Mouse (Mus musculus): ENCODE measurements around the gene Nek2. TPM values are rescaled to one million over a fixed set of nuclear protein-coding genes. Genes with fewer than 3 reads are reported as not detected.

The Nek2 gene
- total RNA-seq, 2 experiments from 2014 or later = 23.4 to 34.9 TPM

DNA sequence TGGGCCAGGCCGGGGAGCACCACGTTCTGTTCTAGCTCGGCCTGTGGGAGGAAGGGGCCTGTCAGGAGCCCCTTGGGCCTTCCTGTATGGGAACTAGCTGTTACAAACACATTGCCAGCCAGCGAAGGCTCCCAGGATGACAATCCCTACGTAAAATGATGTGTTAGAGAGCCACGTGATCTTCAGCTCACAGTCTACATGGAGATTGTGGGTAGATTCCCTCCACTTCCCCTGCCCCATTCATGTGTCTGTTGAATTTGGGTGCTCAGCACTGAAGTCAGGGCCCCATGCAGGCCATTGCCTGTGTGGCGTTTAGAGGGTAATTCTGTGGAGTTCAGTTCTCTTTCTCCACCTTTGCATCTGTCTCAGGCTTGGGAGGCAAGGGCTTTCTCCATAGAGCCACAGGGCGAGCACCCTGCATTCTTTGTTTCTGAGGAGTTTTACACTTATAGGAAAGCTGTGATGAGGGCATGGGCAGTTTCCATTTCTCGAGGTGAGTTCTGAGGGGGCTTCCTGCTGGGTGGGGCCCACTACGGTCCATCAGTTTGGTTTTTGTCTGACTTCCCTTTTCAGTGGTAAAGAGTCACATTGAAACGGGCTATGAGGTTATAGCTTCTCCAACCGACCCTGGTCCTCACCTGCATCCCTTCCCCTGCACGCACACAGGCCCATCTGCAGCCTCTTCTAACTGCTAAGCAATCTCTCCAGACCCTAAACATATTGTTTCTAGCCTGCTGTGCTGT, 8.1 kb upstream of the Nek2 start:
- ATAC-seq (replicated peaks; ENCODE audit: low FRiP score, low TSS enrichment, poor library complexity, severe bottlenecking) = no peak

DNA sequence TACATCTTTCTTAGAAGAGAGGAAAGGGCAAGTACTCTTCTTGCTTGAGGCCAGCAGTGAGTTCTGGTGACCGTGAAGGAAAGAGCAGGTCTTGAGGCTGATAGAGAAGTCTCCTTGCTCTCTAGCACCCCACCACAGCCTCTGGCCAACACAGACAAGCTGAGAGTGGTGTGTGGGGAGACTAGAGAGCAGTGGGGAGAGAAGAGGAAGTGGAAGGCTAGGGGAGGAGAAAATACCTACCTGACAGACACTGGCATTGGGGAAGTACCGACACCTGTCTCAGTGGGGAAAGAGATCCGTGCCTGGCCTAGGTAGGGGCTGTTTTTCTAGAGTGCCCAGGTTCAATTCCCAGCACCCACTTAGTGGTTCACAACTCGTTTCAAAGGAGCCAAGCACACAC, 7.0 kb upstream of the Nek2 start:
- ATAC-seq (replicated peaks; ENCODE audit: low FRiP score, low TSS enrichment, poor library complexity, severe bottlenecking) = no peak

DNA sequence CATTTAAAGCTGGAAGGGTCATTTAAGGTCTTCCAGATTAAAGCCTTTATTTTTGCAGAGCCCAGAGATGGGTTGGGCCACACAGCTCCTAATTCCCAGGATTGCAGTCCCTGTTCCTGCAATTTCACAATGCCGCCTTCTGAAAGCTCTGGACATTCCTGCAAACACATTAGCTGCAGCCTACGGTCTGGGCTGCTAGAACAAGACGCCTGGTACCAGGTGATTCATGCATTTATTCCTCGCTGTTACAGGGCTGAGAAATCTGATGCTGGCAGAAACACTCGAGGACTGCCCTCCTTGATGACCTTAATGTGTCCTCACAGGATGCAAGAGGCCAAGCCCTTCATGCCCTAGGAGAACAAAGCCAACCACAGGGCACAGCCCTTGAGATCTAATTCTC, 6.3 kb upstream of the Nek2 start:
- no peak for ATAC-seq (replicated peaks; ENCODE audit: low FRiP score, low TSS enrichment, poor library complexity, severe bottlenecking)

DNA sequence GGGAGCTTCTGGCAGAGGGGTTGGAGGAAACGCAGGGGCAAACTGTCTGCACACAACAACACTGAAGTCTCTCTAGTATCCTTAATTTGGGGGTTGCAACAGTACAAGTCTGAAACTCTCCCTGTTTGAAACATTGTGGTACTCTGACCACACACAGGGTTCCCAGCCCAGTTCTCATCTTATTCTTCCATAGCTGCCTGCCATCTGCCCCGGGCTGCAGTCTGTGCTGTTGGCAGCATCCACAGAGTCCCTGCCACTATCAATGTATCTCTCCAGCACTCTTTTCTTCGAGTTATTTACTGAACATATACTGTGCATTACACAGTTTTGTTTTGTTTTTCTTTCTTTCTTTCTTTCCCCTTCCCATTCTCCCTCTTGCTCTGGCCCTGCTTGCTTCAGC, 4.6 kb upstream of the Nek2 start:
- ATAC-seq (replicated peaks; ENCODE audit: low FRiP score, low TSS enrichment, poor library complexity, severe bottlenecking) = no peak

DNA sequence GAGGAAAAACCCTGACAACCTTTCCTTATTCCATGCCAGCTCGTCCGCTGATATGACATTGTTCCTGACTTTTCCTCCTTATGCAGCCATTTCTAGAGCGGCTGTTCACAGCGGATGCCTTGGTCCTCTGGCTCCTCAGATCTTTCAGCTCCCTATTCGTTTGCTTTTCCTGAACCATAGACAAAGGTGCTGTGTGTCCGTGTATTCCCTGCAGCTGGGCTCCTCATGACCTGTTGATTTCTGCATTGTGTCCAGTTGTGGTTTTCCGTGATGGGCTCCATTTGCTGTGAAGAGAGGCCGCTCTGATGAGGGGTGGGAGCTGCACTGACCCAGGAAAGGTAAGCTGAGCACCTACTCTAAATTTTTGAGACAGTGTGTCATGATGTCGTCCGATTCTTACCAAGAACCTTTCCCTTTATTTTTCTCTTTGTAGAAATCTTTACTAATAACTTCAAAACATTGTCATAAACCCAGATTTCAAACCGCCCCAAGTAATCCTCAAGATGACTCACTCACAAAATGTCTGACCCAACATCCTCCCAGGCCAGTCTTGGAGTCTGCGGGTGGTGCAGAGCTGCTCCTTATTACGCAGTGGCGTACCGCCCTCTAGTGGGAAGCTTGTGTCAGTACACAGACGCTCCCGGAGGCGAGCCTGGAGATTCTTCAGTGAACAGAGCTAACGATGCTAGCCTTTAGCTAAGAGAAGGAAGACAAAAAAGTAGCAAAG, 3.7 kb upstream of the Nek2 start:
- ATAC-seq (replicated peaks; ENCODE audit: low FRiP score, low TSS enrichment, poor library complexity, severe bottlenecking) = peak; percentile 68

DNA sequence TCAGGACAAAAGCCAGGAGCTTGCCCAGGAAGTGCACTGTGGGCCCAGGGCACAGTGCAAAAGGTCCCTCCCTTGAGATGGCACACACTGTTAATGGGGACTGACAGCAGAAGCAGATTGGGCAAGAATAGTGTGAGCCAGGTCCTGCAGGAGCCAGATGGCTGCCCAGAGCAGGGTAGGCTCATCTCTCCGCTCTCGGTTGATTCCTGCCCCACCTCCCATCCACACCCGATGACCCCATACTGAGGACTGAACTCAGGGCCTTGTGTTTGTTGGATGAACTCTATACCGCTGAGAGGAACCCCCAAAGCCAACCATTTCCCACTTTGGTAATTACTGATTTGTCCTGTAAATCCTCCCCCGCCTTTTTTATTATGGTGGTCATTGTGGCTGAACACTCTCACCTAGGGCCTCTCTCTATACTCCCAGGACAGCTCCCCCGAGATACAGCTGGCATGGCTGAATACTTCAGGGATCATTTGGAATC, 3.1 kb upstream of the Nek2 start:
- ATAC-seq (replicated peaks; ENCODE audit: low FRiP score, low TSS enrichment, poor library complexity, severe bottlenecking) = peak; percentile 21; the same call in 1 of the 2 replicates

DNA sequence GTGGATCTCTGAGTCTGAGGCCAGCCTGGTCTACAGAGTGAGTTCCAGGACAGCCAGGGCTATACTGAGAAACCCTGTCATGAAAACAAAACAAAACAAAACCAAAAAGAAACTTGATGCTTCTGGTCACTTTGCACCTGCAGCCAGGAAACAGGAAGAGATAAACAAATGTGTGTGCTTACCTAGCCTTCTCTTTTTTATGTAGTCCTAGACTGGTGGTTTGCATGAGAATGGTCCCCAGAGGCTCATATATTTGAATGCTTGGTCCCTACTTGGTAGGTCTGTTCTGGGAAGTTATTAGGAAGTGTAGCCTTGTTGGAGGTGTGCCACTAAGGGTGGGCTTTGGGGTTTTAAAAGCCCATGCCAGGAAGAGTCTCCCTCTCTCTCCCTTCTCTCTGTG, 2.2 kb upstream of the Nek2 start:
- ATAC-seq (replicated peaks; ENCODE audit: low FRiP score, low TSS enrichment, poor library complexity, severe bottlenecking) = no peak

DNA sequence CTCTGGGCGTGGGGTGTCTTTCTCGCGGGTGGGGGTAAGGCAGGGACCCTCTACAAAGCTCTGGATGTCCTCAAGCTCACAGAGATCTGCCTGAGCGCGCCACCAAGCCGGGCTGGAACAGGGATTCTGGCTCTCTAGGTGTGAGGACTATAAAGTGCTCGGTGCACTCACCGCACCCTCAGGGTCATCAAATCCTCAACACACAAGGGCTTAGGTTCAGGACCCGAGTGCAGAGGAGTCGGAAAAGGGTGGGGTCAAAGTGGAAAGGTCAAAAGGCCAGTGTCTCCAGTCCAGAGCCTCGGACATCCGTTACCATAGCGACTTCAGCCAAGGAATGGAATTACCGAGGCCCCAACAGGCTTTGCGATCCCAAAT, 306 bp upstream of the Nek2 start:
- ATAC-seq (replicated peaks; ENCODE audit: low FRiP score, low TSS enrichment, poor library complexity, severe bottlenecking) = peak; percentile 8; the same call in 1 of the 2 replicates

DNA sequence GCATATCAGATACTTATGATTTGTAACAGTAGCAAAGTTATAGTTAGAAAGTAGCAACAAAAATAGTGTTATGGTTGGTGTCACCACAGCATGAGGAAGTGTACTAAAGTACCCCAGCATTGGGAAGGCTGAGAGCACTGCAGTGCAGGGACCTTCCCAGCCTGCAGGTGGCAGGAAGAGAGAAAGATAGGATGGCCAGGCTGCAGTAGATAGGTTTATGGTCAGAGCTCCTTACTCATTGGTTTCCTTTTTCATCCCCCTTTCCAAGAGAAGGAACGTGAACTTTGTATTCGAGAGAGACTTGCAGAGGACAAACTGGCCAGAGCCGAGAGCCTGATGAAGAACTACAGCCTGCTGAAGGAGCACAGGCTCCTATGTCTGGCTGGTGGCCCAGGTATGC, 7.9 kb downstream of the Nek2 start:
- ATAC-seq (replicated peaks; ENCODE audit: low FRiP score, low TSS enrichment, poor library complexity, severe bottlenecking) = peak; percentile 72; the same call in 1 of the 2 replicates

DNA sequence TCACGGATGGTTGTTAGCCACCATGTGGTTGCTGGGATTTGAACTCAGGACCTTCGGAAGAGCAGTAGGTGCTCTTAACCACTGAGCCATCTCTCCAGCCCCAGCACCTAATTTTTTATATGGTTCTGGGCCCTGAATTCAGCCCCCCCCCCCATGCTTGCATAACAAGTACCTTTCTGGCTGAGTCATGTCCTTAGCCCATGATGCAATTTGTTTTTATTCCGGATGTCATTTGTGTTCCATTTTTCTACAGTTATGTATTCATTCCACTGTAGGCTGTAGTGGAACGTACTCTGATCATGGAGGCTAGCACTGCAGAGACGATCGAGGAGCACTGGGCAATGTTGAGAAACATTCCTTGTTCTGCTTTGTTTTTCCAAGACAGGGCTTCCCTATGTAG, 12.2 kb downstream of the Nek2 start:
- ATAC-seq (replicated peaks; ENCODE audit: low FRiP score, low TSS enrichment, poor library complexity, severe bottlenecking) = no peak

DNA sequence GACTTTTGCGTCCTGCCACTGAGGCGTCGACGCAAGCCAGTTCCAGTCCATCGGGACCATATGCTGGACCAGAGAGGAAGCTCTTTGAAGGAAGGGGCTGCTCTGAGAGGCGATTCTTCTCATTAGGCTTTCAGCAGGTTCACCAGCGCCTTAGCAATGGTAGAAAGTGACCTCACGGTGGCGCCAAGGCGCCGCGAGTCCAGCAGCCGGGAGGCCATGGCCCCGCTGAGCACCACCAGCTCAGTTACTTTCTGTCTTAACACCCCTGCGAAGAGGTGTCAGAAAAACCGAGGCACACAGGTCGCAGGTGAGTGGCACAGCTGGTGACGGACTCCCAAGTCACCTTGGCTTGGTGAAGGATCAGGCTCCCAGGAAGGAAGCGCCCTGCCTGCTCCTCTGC, 13.6 kb downstream of the Nek2 start:
- ATAC-seq (replicated peaks; ENCODE audit: low FRiP score, low TSS enrichment, poor library complexity, severe bottlenecking) = peak; percentile 70

DNA sequence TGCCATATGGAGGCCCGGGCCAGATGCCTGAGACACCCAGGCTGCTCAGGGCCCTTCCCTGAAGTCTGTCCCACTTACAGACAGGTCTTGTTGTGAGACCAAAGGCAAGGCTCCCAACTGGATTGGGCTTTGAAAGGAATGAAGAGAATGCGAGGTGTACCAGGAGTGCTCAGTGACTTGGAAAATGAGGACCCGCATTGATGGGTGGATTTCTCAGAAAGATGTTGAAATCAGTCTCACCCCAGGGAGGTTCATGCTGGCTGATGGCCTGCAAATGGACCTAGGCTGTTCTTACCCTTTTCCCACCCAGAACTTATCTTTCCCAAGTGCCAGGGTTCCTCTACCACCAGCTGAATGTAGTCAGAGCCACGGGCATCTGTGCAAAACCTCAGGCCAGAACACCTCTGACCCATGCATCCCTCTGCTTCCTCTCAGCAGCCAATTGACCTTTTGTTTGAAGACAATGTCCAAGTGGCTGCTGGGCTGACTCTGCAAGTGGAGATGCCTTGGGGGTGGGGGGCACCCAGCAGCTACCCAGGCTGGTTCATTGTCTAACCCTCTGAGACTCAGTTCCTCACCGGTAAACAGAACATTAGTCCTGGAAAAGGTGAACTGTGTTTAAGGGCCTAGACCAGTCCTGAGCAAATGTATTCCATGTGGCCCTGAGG, 15.2 kb downstream of the Nek2 start:
- no peak for ATAC-seq (replicated peaks; ENCODE audit: low FRiP score, low TSS enrichment, poor library complexity, severe bottlenecking)

DNA sequence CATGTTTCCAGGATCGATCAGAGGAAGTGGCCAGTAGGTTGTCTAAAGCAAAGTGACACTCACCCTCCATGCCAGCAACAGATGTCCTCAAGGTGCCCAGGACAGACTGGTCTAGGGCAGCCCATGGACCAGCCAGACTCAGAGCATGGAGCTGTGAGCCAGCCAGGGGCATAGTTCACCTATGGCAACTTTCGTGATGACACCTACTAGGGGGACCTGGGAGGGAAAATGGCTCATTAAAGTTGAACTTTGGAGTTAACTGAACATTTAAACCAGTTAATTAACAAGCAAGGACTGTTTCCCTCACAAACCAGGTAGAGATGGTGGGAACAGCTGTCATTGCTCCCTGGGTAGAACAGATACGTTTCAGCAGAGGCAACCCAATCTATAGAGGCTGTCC, 16.4 kb downstream of the Nek2 start:
- ATAC-seq (replicated peaks; ENCODE audit: low FRiP score, low TSS enrichment, poor library complexity, severe bottlenecking) = no peak

DNA sequence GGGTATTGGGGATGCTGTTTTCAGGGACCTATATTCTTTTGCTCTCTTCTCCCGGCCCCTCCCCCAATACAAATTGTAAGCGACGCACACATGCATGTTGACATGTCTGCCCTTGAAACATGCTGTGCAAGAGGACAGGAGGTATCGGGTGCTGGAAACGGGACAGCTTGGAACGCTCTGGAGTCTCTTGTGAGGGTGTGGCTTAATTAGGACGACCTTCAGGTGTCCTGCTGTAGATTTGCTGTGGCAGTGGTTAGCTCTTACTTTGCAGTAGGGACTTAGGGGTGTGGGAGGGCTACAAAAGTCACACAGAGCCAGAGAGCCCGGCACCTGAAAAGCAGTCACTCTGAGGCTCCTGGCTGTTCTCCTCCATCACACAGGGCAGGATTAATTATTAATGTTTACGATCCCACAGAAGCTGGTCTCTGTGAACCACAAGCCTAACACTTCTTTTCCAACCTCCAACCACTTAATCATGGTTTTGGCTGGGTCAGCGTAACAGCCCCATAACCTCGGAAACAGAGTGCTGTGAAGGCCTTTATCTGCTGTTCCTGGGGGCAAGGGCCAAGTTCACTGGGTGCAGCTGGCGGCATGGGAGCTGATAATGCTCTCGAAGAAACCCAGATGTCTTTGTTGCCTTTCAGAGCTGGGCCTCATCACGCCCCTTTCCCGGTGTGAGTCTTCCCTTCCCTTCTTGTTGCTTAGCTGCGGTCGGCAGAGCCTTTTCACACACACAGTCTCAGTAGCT, 17.9 kb downstream of the Nek2 start:
- ATAC-seq (replicated peaks; ENCODE audit: low FRiP score, low TSS enrichment, poor library complexity, severe bottlenecking) = peak; percentile 86

DNA sequence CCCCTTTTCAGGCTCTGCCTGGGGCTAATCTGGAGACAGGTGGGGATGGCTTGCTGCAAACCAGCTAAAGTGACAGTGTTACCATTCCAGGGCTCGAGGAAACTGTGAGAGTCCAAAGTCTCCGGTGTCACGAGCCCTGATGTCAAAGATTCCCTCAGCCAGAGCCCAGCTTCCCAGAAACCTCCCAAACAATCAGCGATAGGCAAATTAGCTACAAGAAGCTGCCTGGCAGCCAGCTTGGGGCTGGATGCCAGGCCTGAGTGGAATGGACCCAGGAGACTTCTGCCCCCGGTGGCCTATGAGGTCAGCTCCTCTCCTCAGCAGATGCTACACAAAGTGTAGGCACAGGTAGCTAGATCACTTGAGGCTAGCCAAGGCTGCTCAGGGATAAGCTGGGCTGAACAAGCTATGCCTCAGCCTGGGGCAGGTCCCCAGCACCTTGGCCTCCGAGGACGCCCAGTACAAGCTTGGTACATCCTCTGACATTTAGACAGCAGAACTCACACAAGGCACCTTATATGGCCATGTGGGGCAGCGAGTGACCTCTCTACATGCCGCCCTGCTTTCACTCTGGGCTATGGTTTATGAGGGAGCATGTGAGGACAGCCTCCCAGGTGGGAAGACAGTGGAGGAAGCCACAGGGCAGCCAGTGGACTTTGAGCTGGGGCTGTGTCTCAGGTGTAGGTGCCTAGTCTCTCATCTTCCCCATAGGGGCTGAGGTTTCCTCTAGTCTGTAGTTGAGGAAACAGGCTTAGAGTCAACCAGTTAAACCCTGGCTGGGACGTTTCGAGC, 19.7 kb downstream of the Nek2 start:
- ATAC-seq (replicated peaks; ENCODE audit: low FRiP score, low TSS enrichment, poor library complexity, severe bottlenecking) = 0 out of 2 replicates have a peak, but pooled peaks have one; percentile 20

DNA sequence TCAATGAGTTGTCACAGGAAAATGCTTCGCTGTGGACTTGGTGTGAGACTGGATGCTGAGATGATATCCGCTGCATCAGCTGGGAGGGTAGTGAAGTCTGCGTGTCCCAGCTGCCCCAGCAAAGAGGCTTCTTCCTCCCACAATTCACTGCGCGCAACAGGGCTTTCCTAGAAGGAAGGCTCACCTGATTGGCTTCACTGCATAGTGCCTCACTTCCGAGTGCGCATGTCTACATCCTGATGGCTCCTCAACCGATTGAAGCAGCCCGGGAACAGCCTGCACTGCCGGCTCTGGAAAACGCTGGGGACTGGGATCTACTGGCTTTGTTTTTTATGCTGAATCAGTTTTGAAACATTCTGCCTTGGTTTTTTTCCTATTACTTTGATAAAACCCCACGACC, 21.0 kb downstream of the Nek2 start:
- no peak for ATAC-seq (replicated peaks; ENCODE audit: low FRiP score, low TSS enrichment, poor library complexity, severe bottlenecking)

DNA sequence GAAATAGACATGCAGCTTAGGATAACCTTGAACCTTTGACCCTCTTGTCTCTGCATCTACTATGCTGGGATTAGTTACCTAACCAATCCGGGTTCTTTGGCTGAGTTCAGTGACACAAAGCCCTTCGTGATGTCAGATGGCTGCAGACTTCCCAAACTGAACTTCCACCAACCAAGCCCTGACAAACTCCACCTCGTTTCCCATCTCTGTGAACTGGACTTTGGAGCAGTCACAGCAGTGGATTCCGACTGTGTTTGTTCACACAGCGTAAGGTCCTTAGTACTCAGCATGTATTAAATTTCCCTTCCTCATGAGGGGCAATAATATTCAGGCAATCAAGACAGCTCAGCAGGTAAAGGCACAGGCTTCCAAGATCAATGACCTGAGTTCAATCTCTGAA, 25.4 kb downstream of the Nek2 start:
- no peak for ATAC-seq (replicated peaks; ENCODE audit: low FRiP score, low TSS enrichment, poor library complexity, severe bottlenecking)

DNA sequence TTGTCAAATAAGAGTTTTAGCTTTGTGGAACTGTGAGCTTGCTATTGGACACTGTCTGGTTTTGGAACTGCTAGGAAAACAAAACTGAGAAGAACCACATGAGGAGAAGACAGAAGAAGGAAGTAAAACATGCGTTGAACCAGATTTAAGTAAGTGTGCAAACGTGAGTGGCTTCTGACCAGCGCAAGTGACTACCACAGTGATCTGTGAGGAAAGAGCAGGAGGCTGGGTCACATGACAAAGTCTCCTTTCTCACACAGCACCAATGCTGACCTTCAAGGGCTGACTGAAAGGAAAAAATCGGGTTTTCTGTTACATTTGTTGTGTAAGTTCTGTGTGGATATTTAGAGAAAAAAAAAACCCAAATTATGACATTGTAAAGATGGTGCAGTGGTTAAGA, 28.3 kb downstream of the Nek2 start:
- no peak for ATAC-seq (replicated peaks; ENCODE audit: low FRiP score, low TSS enrichment, poor library complexity, severe bottlenecking)

DNA sequence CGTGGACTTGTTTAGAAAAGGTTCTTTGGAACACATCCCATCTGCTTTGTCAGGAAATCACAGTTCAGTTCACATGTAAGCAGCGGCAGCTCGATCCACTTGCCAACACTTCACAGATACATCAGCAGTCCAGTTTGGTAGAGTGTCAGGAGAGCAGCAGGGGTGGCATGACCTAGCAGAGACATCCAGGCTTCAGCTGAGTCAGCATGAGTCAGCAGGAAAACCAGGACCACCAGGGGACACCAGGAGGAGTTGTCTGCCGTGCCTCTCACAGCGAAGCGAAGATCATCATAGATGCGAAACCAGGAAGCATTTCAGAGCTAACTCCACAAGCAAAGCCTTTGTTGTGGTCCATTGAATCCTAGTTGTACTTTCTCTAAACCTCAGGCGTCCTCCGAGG, 32.2 kb downstream of the Nek2 start:
- ATAC-seq (replicated peaks; ENCODE audit: low FRiP score, low TSS enrichment, poor library complexity, severe bottlenecking) = no peak
